In genomic region chr14:119153088-119153487, GRCm38 (mm10) we compare ENCODE assay signal across 20 mouse cellular contexts. TPM values are rescaled to one million over a fixed set of nuclear protein-coding genes. Genes with fewer than 3 reads are reported as not detected.
"Had no signal": no experiment of that assay in that cellular context is flagged by ENCODE, and none has a peak within 500 bp of the region (broad histone marks: within the 10 kb centered on the region; RNA-seq: fewer than 3 reads in every experiment).

No protein-coding gene starts in this region.

- H3K27me3 ChIP-seq: liver, embryonic 15.5 days; megakaryocyte, embryonic 14.5 days; midbrain, embryonic 12.5 days; neural tube, embryonic 12.5 days; stomach, embryonic 15.5 days had no signal

- H3K4me3 ChIP-seq: liver, embryonic 15.5 days; megakaryocyte, embryonic 14.5 days; midbrain, embryonic 12.5 days; neural tube, embryonic 12.5 days; stomach, embryonic 15.5 days had no signal

- H3K27ac ChIP-seq: liver, embryonic 15.5 days; macrophage; midbrain, embryonic 12.5 days; neural tube, embryonic 12.5 days; stomach, embryonic 15.5 days; stomach, postnatal 0 days had no signal

- H3K36me3 ChIP-seq: liver, embryonic 15.5 days; midbrain, embryonic 12.5 days; neural tube, embryonic 12.5 days; stomach, embryonic 15.5 days had no signal

- H3K9me3 ChIP-seq: liver, embryonic 15.5 days; midbrain, embryonic 12.5 days; stomach, embryonic 15.5 days had no signal

- DNase-seq: liver, postnatal 0 days; lung, embryonic 14.5 days; lung, postnatal 10 days; lung, postnatal 36 days; midbrain, embryonic 14.5 days; right cerebral cortex, postnatal 14 days; thymus, adult 2 months; thymus, postnatal 25 days; thymus, postnatal 4 days had no signal

- H3K4me1 ChIP-seq: liver, embryonic 15.5 days; megakaryocyte, embryonic 14.5 days; midbrain, embryonic 12.5 days; neural tube, embryonic 12.5 days; stomach, embryonic 15.5 days had no signal

RNA-seq across cellular contexts. Expression of gene Hs6st3, which starts 14.9 kb away (rescaled TPM):
- total RNA-seq: megakaryocyte progenitor cell, adult 5-6 weeks; monocyte, adult 5-6 weeks; neutrophil, adult 5-6 weeks had no signal
- polyA plus RNA-seq: liver, embryonic 15.5 days; liver, postnatal 0 days; macrophage; spleen, adult 2 months had no signal
